Mouse (Mus musculus) CH12.LX (cell line): Measurements from ENCODE around the gene Gm9376. TPM values are rescaled to one million over a fixed set of nuclear protein-coding genes. Genes with fewer than 3 reads are reported as not detected.

ENCODE experiments used
- DNase-seq: peaks from one replicate; pipeline ENCODE4 v3.0.0-alpha.2; 2013; ENCODE audit errors: extremely low read depth
- H3K27ac ChIP-seq: 2 replicates; pipeline ENCODE4 v1.5.1; 2012; ENCODE audit warnings: low read depth, mild to moderate bottlenecking, control low read depth, moderate library complexity; ENCODE audit not compliant: insufficient read depth
- H3K27me3 ChIP-seq: replicated peaks from 2 replicates; pipeline ENCODE3; 2012; ENCODE audit warnings: inconsistent platforms
- H3K36me3 ChIP-seq, 2 experiments: replicated peaks in 1 of 2; 2 replicates each; pipeline versions ENCODE3 to v1.6.1; 2012; ENCODE audit warnings: inconsistent platforms in 1 of 2, low read length in 1 of 2, mild to moderate bottlenecking in 1 of 2, mixed read lengths in 1 of 2, moderate library complexity in 1 of 2; ENCODE audit not compliant: control insufficient read depth in 1 of 2, insufficient read depth in 1 of 2
- H3K4me1 ChIP-seq, 2 experiments: 2 replicates each; pipeline ENCODE4 v1.6.1; 2012; ENCODE audit warnings: inconsistent platforms in 1 of 2, moderate library complexity in 1 of 2; ENCODE audit not compliant: insufficient read depth in 2 of 2, control insufficient read depth in 1 of 2
- H3K4me2 ChIP-seq: 2 replicates; pipeline ENCODE4 v1.6.1; 2012; ENCODE audit warnings: low read depth, mild to moderate bottlenecking, control low read depth; ENCODE audit not compliant: poor library complexity, insufficient read depth, severe bottlenecking
- H3K4me3 ChIP-seq, 3 experiments: fragments of 150-350 bp in 1 of 3; sonication (generic) in 1 of 3; replicated peaks in 1 of 3; 2 replicates each; pipeline versions ENCODE3 to v1.5.1; 2011 to 2012; ENCODE audit warnings: low read depth in 2 of 3, low read length in 2 of 3, mild to moderate bottlenecking in 2 of 3, moderate library complexity in 2 of 3, control low read depth in 1 of 3, improper control_type of control experiment in 1 of 3, inconsistent platforms in 1 of 3, mixed read lengths in 1 of 3; ENCODE audit not compliant: poor library complexity in 1 of 3
- H3K79me2 ChIP-seq: replicated peaks from 2 replicates; pipeline ENCODE4 v1.6.1; 2012; ENCODE audit warnings: mild to moderate bottlenecking, moderate library complexity; ENCODE audit not compliant: control insufficient read depth, poor library complexity, insufficient read depth, severe bottlenecking; ENCODE audit errors: extremely low read depth
- H3K9ac ChIP-seq: 2 replicates; pipeline ENCODE4 v1.6.1; 2012; ENCODE audit warnings: low read depth, mild to moderate bottlenecking, control low read depth, moderate library complexity; ENCODE audit not compliant: insufficient read depth
- H3K9me3 ChIP-seq: replicated peaks from 2 replicates; pipeline ENCODE3; 2012; ENCODE audit warnings: low read length, inconsistent platforms, mixed read lengths
- CHD1 ChIP-seq: IDR thresholded peaks from 2 replicates; pipeline ENCODE4 v1.6.1; 2012; ENCODE audit warnings: low read depth, low read length, improper control_type of control experiment, inconsistent platforms
- CHD2 ChIP-seq: IDR thresholded peaks from 2 replicates; pipeline ENCODE4 v1.6.1; 2011; ENCODE audit warnings: low read length, improper control_type of control experiment
- ELF1 ChIP-seq: IDR thresholded peaks from 2 replicates; pipeline ENCODE4 v1.6.1; 2014; ENCODE audit warnings: low read depth, mild to moderate bottlenecking, inconsistent platforms, low read length, improper control_type of control experiment
- GABPA ChIP-seq: IDR thresholded peaks from 2 replicates; pipeline ENCODE4 v1.6.1; 2012; ENCODE audit warnings: low read depth, low read length, improper control_type of control experiment, inconsistent platforms; ENCODE audit not compliant: insufficient replicate concordance
- IRF4 ChIP-seq: IDR thresholded peaks from 2 replicates; pipeline ENCODE4 v1.6.1; 2014; ENCODE audit warnings: low read depth, mild to moderate bottlenecking, inconsistent platforms, low read length, improper control_type of control experiment
- JUN ChIP-seq: IDR thresholded peaks from 2 replicates; pipeline ENCODE4 v1.6.1; 2011; ENCODE audit warnings: low read depth, mild to moderate bottlenecking, low read length, improper control_type of control experiment, moderate library complexity; ENCODE audit not compliant: insufficient read depth
- JUND ChIP-seq: conservative IDR thresholded peaks from 2 replicates; pipeline ENCODE4 v1.6.1; 2011; ENCODE audit warnings: low read depth, low read length, improper control_type of control experiment
- MAFK ChIP-seq: IDR thresholded peaks from 2 replicates; pipeline ENCODE4 v1.6.1; 2011; ENCODE audit warnings: low read length, improper control_type of control experiment; ENCODE audit not compliant: insufficient replicate concordance
- MAZ ChIP-seq: IDR thresholded peaks from 2 replicates; pipeline ENCODE4 v1.6.1; 2012; ENCODE audit warnings: low read depth, mild to moderate bottlenecking, inconsistent platforms, low read length, improper control_type of control experiment, moderate library complexity
- MEF2A ChIP-seq: IDR thresholded peaks from 2 replicates; pipeline ENCODE4 v1.6.1; 2014; ENCODE audit warnings: low read depth, mild to moderate bottlenecking, inconsistent platforms, low read length, improper control_type of control experiment, borderline replicate concordance
- MXI1 ChIP-seq: IDR thresholded peaks from 2 replicates; pipeline ENCODE4 v1.6.1; 2011; ENCODE audit warnings: mild to moderate bottlenecking, low read depth, low read length, improper control_type of control experiment
- MYC ChIP-seq: IDR thresholded peaks from 2 replicates; pipeline ENCODE4 v1.6.1; 2011; ENCODE audit warnings: low read depth, mild to moderate bottlenecking, improper control_type of control experiment, low read length
- NELFE ChIP-seq: IDR thresholded peaks from 2 replicates; pipeline ENCODE4 v1.6.1; 2011; ENCODE audit warnings: low read depth, low read length, improper control_type of control experiment
- NRF1 ChIP-seq: IDR thresholded peaks from 2 replicates; pipeline ENCODE4 v1.6.1; 2014; ENCODE audit warnings: low read depth, mild to moderate bottlenecking, inconsistent platforms, low read length, improper control_type of control experiment, moderate library complexity
- POLR2AphosphoS2 ChIP-seq: IDR thresholded peaks from 2 replicates; pipeline ENCODE4 v1.6.1; 2011; ENCODE audit warnings: low read depth, low read length, improper control_type of control experiment
- RAD21 ChIP-seq: IDR thresholded peaks from 2 replicates; pipeline ENCODE4 v1.6.1; 2011; ENCODE audit warnings: low read depth, mild to moderate bottlenecking, low read length, improper control_type of control experiment, moderate library complexity
- RCOR1 ChIP-seq: conservative IDR thresholded peaks from 2 replicates; pipeline ENCODE4 v1.6.1; 2012; ENCODE audit warnings: low read depth, mild to moderate bottlenecking, inconsistent platforms, low read length, improper control_type of control experiment
- SIN3A ChIP-seq: IDR thresholded peaks from 2 replicates; pipeline ENCODE4 v1.6.1; 2012; ENCODE audit warnings: low read length, improper control_type of control experiment, inconsistent platforms
- SMC3 ChIP-seq: IDR thresholded peaks from 2 replicates; pipeline ENCODE4 v1.6.1; 2011; ENCODE audit warnings: low read depth, low read length, improper control_type of control experiment
- TBP ChIP-seq: conservative IDR thresholded peaks from 2 replicates; pipeline ENCODE4 v1.6.1; 2011; ENCODE audit warnings: low read depth, low read length, improper control_type of control experiment
- TCF12 ChIP-seq: IDR thresholded peaks from 2 replicates; pipeline ENCODE4 v1.6.1; 2014; ENCODE audit warnings: low read depth, mild to moderate bottlenecking, inconsistent platforms, low read length, improper control_type of control experiment
- UBTF ChIP-seq: IDR thresholded peaks from 2 replicates; pipeline ENCODE4 v1.6.1; 2012; ENCODE audit warnings: low read depth, mild to moderate bottlenecking, inconsistent platforms, low read length, improper control_type of control experiment, moderate library complexity
- USF1 ChIP-seq: IDR thresholded peaks from 2 replicates; pipeline ENCODE4 v1.6.1; 2014; ENCODE audit warnings: low read depth, mild to moderate bottlenecking, inconsistent platforms, low read length, improper control_type of control experiment
- USF2 ChIP-seq: conservative IDR thresholded peaks from 2 replicates; pipeline ENCODE4 v1.6.1; 2011; ENCODE audit warnings: low read depth, low read length, improper control_type of control experiment
- ZC3H11A ChIP-seq: IDR thresholded peaks from 2 replicates; pipeline ENCODE4 v1.6.1; 2012; ENCODE audit warnings: low read depth, mild to moderate bottlenecking, inconsistent platforms, low read length, improper control_type of control experiment
- ZMIZ1 ChIP-seq: IDR thresholded peaks from 2 replicates; pipeline ENCODE4 v1.6.1; 2012; ENCODE audit warnings: low read depth, mild to moderate bottlenecking, inconsistent platforms, low read length, improper control_type of control experiment
- dilution Hi-C: fragments of 300-500 bp; cut with MboI; formaldehyde crosslinking; loops from 2 replicates; pipeline ENCODE4 v1.14.3; 2020; ENCODE audit warnings: low sequenced_read_pairs; ENCODE audit not compliant: extremely low pct_unique_long_range_greater_than_20kb, extremely low pct_ligation_motif_present
- in situ Hi-C: fragments of 300-500 bp; cut with MboI; formaldehyde crosslinking; loops from 3 replicates; pipeline ENCODE4 v1.14.3; 2019; ENCODE audit warnings: low sequenced_read_pairs, low pct_ligation_motif_present, low pct_unique_long_range_greater_than_20kb, mixed read lengths
- polyA plus RNA-seq: library from polyadenylated mRNA; unstranded; fragments of >175 nt; gene quantifications from 2 replicates; pipeline ENCODE4 v1.2.1, GENCODE M21; 2012; ENCODE audit warnings: low read depth; ENCODE audit not compliant: insufficient read length
- total RNA-seq, 2 experiments: library from RNA; depleted of rRNA; stranded (reverse); fragments of 300-350 nt in 1 of 2; fragments of >200 nt in 1 of 2; gene quantifications; 2 replicates each; pipeline ENCODE4 v1.2.3; 2012 to 2014

Gm9376 gene
- total and polyA plus RNA-seq, 3 experiments, result not detected

GRCm38 (mm10) chr14:118233786-118234540 is 32.8 kb upstream of the Gm9376 start:
- H3K4me1 ChIP-seq, result peaks cover under 1 to 16% of the 10 kb centered on the region in 2 experiments; a peak in 2 of 4 replicates
- in situ Hi-C loops, result no loop called here
- TF ChIP-seq USF2, result no peak
- no peak for TF ChIP-seq ELF1
- TF ChIP-seq RAD21, result no peak
- TF ChIP-seq SIN3A, result no peak
- no peak for TF ChIP-seq USF1
- no peak for TF ChIP-seq CHD2
- no peak for TF ChIP-seq SMC3
- TF ChIP-seq MXI1, result no peak
- no peak for TF ChIP-seq MYC
- no peak for TF ChIP-seq JUND
- TF ChIP-seq POLR2AphosphoS2, result no peak
- no peak for TF ChIP-seq TCF12
- TF ChIP-seq JUN, result no peak
- no peak overlapping the region for H3K4me2 ChIP-seq
- no peak overlapping the region for H3K27ac ChIP-seq
- no peak overlapping the region for H3K4me3 ChIP-seq
- H3K9me3 ChIP-seq, result peaks cover 27% of the 10 kb centered on the region
- no peaks in the 10 kb centered on the region for H3K79me2 ChIP-seq
- dilution Hi-C loops, result no loop called here
- H3K27me3 ChIP-seq, result peaks cover 3% of the 10 kb centered on the region
- DNase-seq, result no peak
- no peak overlapping the region for H3K9ac ChIP-seq
- H3K36me3 ChIP-seq, result no peaks in the 10 kb centered on the region

GRCm38 (mm10) chr14:118234541-118235210 is 32.1 kb upstream of the Gm9376 start:
- Histone ChIP-seq H3K4me3 (no peak overlapping the region), H3K27ac (no peak overlapping the region), H3K36me3 (no peaks in the 10 kb centered on the region), H3K9ac (no peak overlapping the region), H3K4me1 (peaks cover 6 to 23% of the 10 kb centered on the region in 2 experiments; a peak in 3 of 4 replicates), H3K27me3 (peaks cover 2% of the 10 kb centered on the region), H3K9me3 (peaks cover 27% of the 10 kb centered on the region), H3K79me2 (no peaks in the 10 kb centered on the region), H3K4me2 (no peak overlapping the region)
- in situ Hi-C loops, result no loop called here
- no peak for DNase-seq
- dilution Hi-C loops, result no loop called here
- TF ChIP-seq JUND, result no peak
- TF ChIP-seq ZMIZ1, result no peak
- no peak for TF ChIP-seq SMC3
- no peak for TF ChIP-seq USF2
- TF ChIP-seq NRF1, result no peak
- no peak for TF ChIP-seq MEF2A
- no peak for TF ChIP-seq TCF12
- no peak for TF ChIP-seq CHD1
- no peak for TF ChIP-seq MXI1
- no peak for TF ChIP-seq ELF1
- TF ChIP-seq ZC3H11A, result no peak
- no peak for TF ChIP-seq UBTF
- no peak for TF ChIP-seq TBP
- no peak for TF ChIP-seq GABPA
- TF ChIP-seq NELFE, result no peak
- TF ChIP-seq MAFK, result no peak
- no peak for TF ChIP-seq MAZ
- TF ChIP-seq RCOR1, result no peak
- TF ChIP-seq IRF4, result no peak
